Mouse (Mus musculus): Measurements from ENCODE around the gene Obsl1.

DNA sequence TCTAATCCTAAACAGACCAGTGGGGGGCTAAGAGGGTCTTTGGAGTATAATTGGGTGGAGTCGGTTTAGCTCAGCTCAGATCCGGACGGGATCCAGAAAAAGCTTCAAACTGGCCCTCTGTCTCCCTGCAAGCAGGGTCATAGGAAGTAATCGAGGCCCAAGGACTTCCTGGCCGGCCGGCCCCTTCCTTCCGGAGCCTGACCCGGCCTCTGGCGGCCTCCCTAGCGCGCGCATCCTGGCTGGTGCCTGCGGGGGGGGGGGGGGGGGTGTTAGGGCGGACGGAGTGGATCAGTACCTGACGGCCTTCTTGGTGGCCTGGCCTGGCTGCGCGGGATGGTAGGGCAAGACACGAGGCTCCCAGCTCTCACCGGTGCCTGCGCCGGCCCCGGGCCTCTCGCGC lies 27.8 kb downstream of the Obsl1 start:
- TF ChIP-seq POLR2A (IDR thresholded peaks at IDR 0.05; ENCODE audit: borderline replicate concordance, insufficient read depth, low read length) (no peak), CTCF (IDR thresholded peaks at IDR 0.05; ENCODE audit: borderline replicate concordance, insufficient read depth, low read depth, low read length) (no peak)
